Mouse (Mus musculus) NIH3T3 (cell line): ENCODE results near the gene Olfr1132.
"Not testable (repeated sequence)": the region's sequence is repeated elsewhere in the genome, so short reads cannot be mapped to it uniquely, and the experiment has no call there.

Source experiments
- DNase-seq: peaks from one replicate; pipeline ENCODE4 v3.0.0-alpha.2; 2012; ENCODE audit warnings: low read depth

Gene Olfr1132

DNA sequence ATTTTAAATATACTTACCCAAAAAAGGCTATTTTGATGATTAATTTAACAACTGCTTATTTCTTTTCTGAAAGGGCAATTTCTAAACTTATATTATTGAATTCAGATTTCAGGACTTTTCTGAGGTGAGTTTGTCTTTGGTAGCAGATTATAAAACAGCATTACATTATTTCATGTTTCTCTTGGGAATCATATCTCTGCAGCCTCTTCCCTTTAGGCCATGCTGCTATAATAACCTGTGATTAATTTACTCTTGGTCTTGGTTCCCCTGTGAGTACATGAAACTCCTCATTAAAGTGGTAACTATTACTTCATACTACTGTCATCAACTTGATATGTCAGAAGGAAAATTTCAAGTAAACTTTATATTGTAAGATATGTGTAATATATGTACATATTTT lies at the start of gene Olfr1132:
Olfr1132 (minus strand) TSS at position 101 of the 400 bp plus-strand sequence.
- DNase-seq = no peak

DNA sequence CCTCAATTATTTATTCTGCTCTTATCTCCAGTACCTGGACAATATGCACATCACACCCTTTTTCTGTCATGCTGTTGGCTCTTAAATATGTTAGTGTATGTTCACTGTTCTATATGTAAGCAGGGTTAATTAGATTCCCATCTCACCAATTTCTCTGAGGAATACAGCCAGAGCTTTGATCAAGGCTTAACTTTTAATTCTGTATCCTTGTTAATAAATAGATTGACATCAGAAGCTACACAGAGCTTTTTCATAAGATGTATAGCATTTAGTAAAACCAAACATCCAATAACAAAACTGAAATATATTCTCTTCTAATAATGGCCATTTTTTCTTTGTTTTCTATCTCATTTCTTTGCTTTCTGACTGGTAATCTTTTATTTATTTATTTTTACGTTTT lies 36.2 kb upstream of the Olfr1132 start, which contains the start of gene Olfr1135:
Olfr1135 (minus strand) TSS at position 101 of the 400 bp plus-strand sequence.
- no peak for DNase-seq

DNA sequence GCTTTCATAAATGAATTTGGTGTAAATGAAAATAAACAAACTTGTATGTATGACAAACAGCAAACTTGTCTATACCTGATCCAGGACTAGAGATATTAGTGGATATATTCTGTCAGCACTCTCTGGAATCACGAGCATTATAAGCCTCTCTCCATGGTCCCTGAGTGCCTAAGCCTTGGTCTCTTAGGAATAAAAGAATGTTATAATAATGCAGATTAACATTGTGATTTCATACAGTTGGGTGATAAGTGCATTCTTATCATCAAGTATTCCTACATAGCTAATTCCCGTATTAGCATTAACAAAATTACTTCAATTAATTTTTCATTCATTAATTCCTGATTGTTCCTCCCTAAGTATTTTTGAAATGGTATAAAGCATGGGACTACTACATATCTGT lies 21.0 kb upstream of the Olfr1132 start, which contains the start of gene Olfr1134:
Olfr1134 (minus strand) TSS at position 101 of the 400 bp plus-strand sequence.
- no peak for DNase-seq

DNA sequence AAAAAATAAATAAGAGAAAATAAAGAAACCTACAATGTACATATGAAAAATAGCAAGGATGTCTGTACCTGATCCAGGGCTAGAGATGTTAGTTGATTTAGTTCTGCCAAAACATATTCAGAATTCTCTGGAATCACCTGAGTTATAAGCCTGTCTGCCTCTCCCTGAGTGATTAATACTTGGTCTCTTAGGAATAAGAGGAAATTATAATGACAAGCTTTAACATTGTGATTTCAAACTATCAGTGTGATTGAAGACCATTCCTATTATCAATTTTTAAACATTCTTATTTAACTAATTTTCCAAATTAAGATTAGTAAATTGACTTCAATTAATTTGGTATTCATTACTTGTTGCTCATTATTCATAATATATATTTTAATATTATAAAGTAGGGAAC lies 9.9 kb upstream of the Olfr1132 start, which contains the start of gene Olfr1133:
Olfr1133 (minus strand) TSS at position 101 of the 400 bp plus-strand sequence.
- DNase-seq = no peak

DNA sequence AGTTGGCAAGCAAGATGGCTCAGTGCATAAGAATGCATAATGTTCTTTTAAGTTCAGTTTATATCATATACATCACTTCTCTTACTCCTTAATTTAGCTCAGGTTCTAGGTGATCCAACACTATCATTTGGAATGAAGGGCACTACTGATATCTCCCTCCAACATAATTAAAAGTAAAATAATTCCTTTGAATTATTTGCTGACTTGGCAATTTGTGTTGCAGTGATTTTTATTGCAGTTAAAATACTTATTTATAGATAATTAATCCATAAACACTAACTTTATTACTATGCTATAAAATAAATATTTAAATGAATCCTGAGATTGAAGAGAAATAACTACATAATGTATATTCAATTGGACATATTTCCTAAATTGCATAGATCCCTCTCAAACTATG lies 5.1 kb upstream of the Olfr1132 start:
- no peak for DNase-seq

DNA sequence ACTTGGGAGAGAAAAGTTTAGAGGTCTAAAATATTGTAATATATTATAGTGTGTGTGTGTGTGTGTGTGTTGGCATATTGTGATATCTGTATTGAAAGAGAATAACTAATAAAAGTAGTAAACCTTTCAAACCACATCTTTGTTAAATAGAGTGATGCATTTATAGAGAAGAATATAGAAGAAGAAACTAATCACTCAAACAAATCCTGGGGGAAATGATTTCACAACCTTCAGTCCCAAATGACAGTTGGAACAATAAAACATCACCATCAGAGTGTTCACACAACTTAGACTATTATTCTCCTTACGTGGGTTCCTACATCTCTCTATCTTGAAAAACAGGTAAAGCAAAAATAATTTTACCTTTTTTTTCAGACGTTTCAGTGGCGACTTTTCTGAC lies 10.5 kb downstream of the Olfr1132 start, which contains the start of gene Olfr1131:
Olfr1131 (plus strand) TSS at position 301 of the 400 bp plus-strand sequence.
- no peak for DNase-seq

DNA sequence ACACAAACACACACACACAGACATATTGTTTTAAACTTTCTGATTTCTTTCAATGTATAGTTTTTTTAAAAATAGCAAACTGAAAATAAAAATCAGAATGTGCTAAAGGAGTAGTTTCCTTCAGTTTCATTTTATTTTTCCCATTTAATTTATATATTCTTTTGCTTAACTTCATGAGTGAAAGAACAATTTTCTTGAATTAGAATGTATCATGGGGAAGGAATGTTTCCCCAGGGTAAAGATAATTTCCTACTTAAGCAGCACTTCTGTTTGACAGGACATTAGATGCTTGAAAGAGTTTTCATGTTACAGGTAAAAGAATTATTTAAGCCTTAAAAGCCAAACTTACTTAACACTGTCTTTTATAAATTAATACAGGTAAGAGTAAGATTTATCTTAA lies 31.4 kb downstream of the Olfr1132 start, which contains the start of gene Olfr1130:
Olfr1130 (plus strand) TSS at position 301 of the 400 bp plus-strand sequence.
- DNase-seq = not testable (repeated sequence)
